Mouse (Mus musculus) testis, adult 2 months (tissue): Measurements from ENCODE around the gene Btbd7.

Source experiments
- CTCF ChIP-seq: fragments of 200-500 bp; IDR thresholded peaks from 2 replicates; pipeline ENCODE4 v1.5.1; 2012; ENCODE audit warnings: low read depth, mild to moderate bottlenecking, inconsistent platforms, low read length, moderate library complexity; ENCODE audit not compliant: control insufficient read depth, insufficient read depth, insufficient replicate concordance
- POLR2A ChIP-seq: fragments of 200-500 bp; IDR thresholded peaks from 2 replicates; pipeline ENCODE4 v1.6.1; 2012; ENCODE audit warnings: low read depth, mild to moderate bottlenecking, inconsistent platforms, low read length, moderate library complexity; ENCODE audit not compliant: control insufficient read depth

DNA sequence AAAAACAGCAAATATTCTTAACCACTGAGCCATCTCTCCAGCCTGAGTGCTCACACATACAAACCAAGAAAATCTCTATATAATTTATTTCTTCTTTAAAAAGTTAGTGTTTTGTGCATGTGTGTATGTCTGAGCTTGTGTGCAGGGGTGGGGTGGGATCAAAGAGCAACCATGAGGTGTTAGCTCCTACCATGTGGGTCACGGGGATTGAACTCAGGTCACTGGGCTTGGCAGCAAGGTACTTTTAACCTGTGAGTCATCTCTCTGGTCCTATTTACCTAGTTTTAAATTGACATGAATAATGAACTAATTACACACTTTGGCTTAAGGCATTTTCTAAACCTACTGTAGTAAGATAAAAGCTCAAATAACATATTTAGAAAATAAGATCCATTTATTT is 51.9 kb downstream of the Btbd7 start:
- TF ChIP-seq CTCF (no peak), POLR2A (no peak)
